Mouse (Mus musculus) heart, adult 2 months (tissue): ENCODE data around the gene Thbs1. TPM values are rescaled to one million over a fixed set of nuclear protein-coding genes. Genes with fewer than 3 reads are reported as not detected.

ENCODE experiments used
- DNase-seq, 2 experiments: peaks; one replicate each; pipeline ENCODE4 v3.0.0; 2021
- H3K27ac ChIP-seq: fragments of 200-600 bp; 2 replicates; pipeline ENCODE4 v1.8.1; 2022
- H3K27me3 ChIP-seq: fragments of 200-500 bp; 2 replicates; pipeline ENCODE4 v1.6.1; 2012; ENCODE audit warnings: mild to moderate bottlenecking, low read length, inconsistent platforms, mixed read lengths; ENCODE audit not compliant: control insufficient read depth, insufficient read depth
- H3K36me3 ChIP-seq: fragments of 200-500 bp; 2 replicates; pipeline ENCODE4 v1.6.1; 2012; ENCODE audit warnings: low read length, inconsistent platforms; ENCODE audit not compliant: control insufficient read depth, insufficient read depth
- H3K4me1 ChIP-seq: fragments of 200-500 bp; 2 replicates; pipeline ENCODE4 v1.6.1; 2011; ENCODE audit warnings: low read length; ENCODE audit not compliant: control insufficient read depth, insufficient read depth
- H3K4me3 ChIP-seq: fragments of 200-600 bp; 2 replicates; pipeline ENCODE4 v1.8.1; 2022
- H3K79me2 ChIP-seq: fragments of 200-500 bp; replicated peaks from 2 replicates; pipeline ENCODE4 v1.6.1; 2012; ENCODE audit warnings: mild to moderate bottlenecking, inconsistent platforms, low read length, moderate library complexity, mixed read lengths; ENCODE audit not compliant: control insufficient read depth, insufficient read depth
- H3K9ac ChIP-seq: fragments of 200-500 bp; 2 replicates; pipeline ENCODE4 v1.6.1; 2012; ENCODE audit warnings: low read depth, mild to moderate bottlenecking, control low read depth, inconsistent platforms, low read length, mixed read lengths
- CTCF ChIP-seq: fragments of 200-600 bp; IDR thresholded peaks from 2 replicates; pipeline ENCODE4 v1.8.1; 2022; ENCODE audit warnings: antibody characterized with exemption, mild to moderate bottlenecking, moderate library complexity
- EP300 ChIP-seq: fragments of 200-500 bp; IDR thresholded peaks from 2 replicates; pipeline ENCODE4 v1.6.1; 2011; ENCODE audit warnings: low read depth, low read length, control low read depth; ENCODE audit not compliant: insufficient read depth
- POLR2A ChIP-seq: fragments of 200-500 bp; IDR thresholded peaks from 2 replicates; pipeline ENCODE4 v1.6.1; 2011; ENCODE audit warnings: mild to moderate bottlenecking, low read depth, low read length, control low read depth; ENCODE audit not compliant: insufficient read depth
- WGBS: fragments of 180-500 bp; shearing (Covaris S2); methylation state at CpG from one replicate; pipeline ENCODE4 v1.1.7; 2018; 5-methylcytosine and 5-hydroxymethylcytosine counted together
- intact Hi-C: fragments of 180-260 bp; cut with DNase I; formaldehyde crosslinking; loops from one replicate; pipeline ENCODE4 v1.15.1; 2025
- polyA plus RNA-seq: library from polyadenylated mRNA; depleted of rRNA; stranded (reverse); fragments of >200 nt; gene quantifications from 2 replicates; pipeline ENCODE4 v1.2.3, GENCODE M21; 2012
- total RNA-seq, 2 experiments: library from RNA; stranded (reverse); gene quantifications; 2 replicates each; pipeline ENCODE4 v1.2.3; 2021

The Thbs1 gene
- total and polyA plus RNA-seq, 3 experiments, result 6.7 to 24.4 (median 10.0) TPM

DNA sequence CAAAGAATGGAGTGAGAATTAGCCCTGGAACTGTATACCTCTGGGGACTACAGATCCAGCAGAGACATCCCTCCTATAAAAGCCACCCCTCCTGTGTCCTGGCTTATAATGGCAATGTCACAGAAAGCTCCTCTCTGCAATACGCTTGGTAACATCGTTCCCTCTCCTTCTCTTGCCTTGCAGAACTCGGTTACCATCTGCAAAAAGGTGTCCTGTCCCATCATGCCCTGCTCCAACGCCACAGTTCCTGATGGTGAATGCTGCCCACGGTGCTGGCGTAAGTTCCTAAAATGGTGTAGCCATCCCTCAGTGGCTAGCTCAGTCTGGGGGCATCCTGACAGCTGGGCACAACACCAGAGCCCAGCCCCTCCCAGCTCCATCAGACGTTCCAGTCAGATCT is 4.0 kb downstream of the Thbs1 start:
- H3K27me3 ChIP-seq, result 0 out of 2 replicates have a peak, but pooled peaks cover 1% of the 10 kb centered on the region
- WGBS, result 87% methylated on average over 7 of the region's 7 CpGs
- TF ChIP-seq CTCF (no peak), EP300 (no peak), POLR2A (no peak)
- no peak overlapping the region for H3K9ac ChIP-seq
- no peaks in the 10 kb centered on the region; the same call in 1 of the 2 replicates for H3K4me1 ChIP-seq
- no peak for DNase-seq
- intact Hi-C loops, result no loop called here
- no peaks in the 10 kb centered on the region for H3K36me3 ChIP-seq
- H3K79me2 ChIP-seq, result no peaks in the 10 kb centered on the region
- no peak overlapping the region for H3K27ac ChIP-seq
- H3K4me3 ChIP-seq, result no peak overlapping the region

- DNase-seq, result no peak
- no peak overlapping the region for H3K9ac ChIP-seq
- no peaks in the 10 kb centered on the region for H3K36me3 ChIP-seq
- WGBS, result 72% methylated on average over 2 of the region's 2 CpGs
- H3K79me2 ChIP-seq, result no peaks in the 10 kb centered on the region
- no peak overlapping the region for H3K27ac ChIP-seq
- no peak for TF ChIP-seq CTCF
- TF ChIP-seq POLR2A, result no peak
- no peak for TF ChIP-seq EP300
- no peak overlapping the region for H3K4me3 ChIP-seq
- H3K27me3 ChIP-seq, result peaks cover 1% of the 10 kb centered on the region; the same call in 1 of the 2 replicates
- intact Hi-C loops, result no loop called here
- no peaks in the 10 kb centered on the region; the same call in 1 of the 2 replicates for H3K4me1 ChIP-seq
Observed at GRCm38 (mm10) chr2:118116180-118116579, 4.5 kb downstream of the Thbs1 start.

DNA sequence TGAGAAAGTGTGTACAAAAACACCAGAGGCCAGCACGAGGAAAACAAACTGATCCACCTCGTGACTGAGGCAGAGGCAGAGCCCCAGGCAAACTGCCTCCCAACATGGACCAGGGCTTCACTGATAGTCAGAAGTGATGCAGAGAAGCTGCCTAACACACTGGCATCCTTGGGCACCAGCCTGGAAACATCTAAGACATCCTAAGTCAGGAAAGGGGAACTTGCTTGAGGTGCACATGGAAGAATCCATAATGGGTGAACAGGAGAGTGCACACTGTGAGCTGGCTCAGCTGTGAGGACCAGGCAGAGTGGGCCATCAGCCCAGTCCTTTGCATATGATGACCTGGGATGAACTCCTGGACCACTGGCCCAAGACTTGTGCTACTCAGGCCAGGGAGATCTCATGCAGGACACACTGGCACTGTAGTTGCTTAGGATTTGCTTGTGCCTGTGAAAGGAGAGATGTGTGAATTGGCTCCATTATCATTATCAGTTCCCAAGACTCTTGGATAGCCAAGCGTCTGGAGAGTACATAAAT is 5.1 kb downstream of the Thbs1 start:
- Histone ChIP-seq H3K27ac (no peak overlapping the region), H3K36me3 (no peaks in the 10 kb centered on the region), H3K27me3 (peaks cover 1% of the 10 kb centered on the region; the same call in 1 of the 2 replicates), H3K9ac (no peak overlapping the region), H3K4me3 (no peak overlapping the region), H3K79me2 (no peaks in the 10 kb centered on the region), H3K4me1 (no peaks in the 10 kb centered on the region; the same call in 1 of the 2 replicates)
- no peak for DNase-seq
- TF ChIP-seq POLR2A, result no peak
- TF ChIP-seq CTCF, result no peak
- TF ChIP-seq EP300, result no peak
- intact Hi-C loops, result no loop called here
- 76% methylated on average over 3 of the region's 3 CpGs for WGBS

DNA sequence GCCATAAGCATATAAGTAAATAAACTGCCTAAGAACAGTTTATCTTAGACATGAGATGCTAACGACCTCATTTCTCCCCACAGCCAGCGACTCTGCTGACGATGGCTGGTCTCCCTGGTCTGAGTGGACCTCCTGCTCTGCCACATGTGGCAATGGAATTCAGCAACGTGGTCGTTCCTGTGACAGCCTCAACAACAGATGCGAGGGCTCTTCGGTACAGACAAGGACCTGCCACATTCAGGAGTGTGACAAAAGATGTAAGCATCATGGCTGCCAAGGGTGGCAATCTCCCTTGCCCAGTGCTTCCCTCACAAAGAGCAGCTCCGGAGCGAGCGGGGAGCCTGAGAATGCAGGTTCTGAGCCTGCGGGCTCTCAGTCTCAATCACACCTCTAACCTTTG is 5.7 kb downstream of the Thbs1 start:
- Histone ChIP-seq H3K36me3 (no peaks in the 10 kb centered on the region), H3K27me3 (peaks cover 1% of the 10 kb centered on the region; the same call in 1 of the 2 replicates), H3K9ac (no peak overlapping the region), H3K79me2 (no peaks in the 10 kb centered on the region), H3K4me3 (no peak overlapping the region), H3K27ac (no peak overlapping the region), H3K4me1 (no peaks in the 10 kb centered on the region; the same call in 1 of the 2 replicates)
- 72% methylated on average over 11 of the region's 11 CpGs for WGBS
- intact Hi-C loops, result no loop called here
- no peak for DNase-seq
- TF ChIP-seq POLR2A (no peak), EP300 (no peak), CTCF (no peak)

DNA sequence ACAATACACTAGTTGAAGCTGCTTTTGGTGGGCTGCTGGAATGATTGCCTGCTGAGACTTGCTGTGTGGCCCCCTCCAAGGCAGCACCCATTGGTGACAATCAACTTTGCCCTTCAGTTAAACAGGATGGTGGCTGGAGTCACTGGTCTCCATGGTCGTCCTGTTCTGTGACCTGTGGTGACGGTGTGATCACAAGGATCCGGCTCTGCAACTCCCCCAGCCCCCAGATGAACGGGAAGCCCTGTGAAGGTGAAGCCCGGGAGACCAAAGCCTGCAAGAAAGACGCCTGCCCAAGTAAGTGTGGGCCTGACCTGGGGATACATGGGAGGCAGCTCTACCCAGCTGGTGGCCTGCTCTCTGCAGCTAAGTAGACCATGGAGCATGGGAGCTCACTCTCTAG is 6.4 kb downstream of the Thbs1 start:
- Histone ChIP-seq H3K9ac (no peak overlapping the region), H3K27ac (no peak overlapping the region), H3K36me3 (no peaks in the 10 kb centered on the region), H3K27me3 (no peaks in the 10 kb centered on the region; the same call in 1 of the 2 replicates), H3K79me2 (no peaks in the 10 kb centered on the region), H3K4me1 (no peaks in the 10 kb centered on the region), H3K4me3 (no peak overlapping the region)
- TF ChIP-seq POLR2A (no peak), CTCF (no peak), EP300 (no peak)
- no peak for DNase-seq
- WGBS, result 78% methylated on average over 6 of the region's 6 CpGs
- intact Hi-C loops, result no loop called here

DNA sequence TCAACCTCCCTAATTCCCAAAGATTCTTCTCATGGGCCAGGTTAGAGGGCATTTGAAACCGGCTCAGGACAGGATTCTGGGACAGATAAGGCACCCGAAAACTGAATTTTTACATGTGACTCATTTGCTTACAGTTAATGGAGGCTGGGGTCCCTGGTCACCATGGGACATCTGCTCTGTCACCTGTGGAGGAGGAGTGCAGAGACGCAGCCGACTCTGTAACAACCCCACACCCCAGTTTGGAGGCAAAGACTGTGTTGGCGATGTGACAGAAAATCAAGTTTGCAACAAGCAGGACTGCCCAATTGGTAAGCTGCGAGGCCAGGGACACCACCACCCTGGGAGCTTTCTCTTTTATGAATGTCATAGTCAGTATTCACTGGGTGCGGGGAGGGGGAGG is 6.8 kb downstream of the Thbs1 start:
- WGBS, result 87% methylated on average over 7 of the region's 7 CpGs
- intact Hi-C loops, result no loop called here
- no peaks in the 10 kb centered on the region; the same call in 1 of the 2 replicates for H3K27me3 ChIP-seq

More for the DNA sequence above, 6.8 kb downstream of the Thbs1 start:
- DNase-seq, result no peak
- Histone ChIP-seq H3K4me3 (no peak overlapping the region), H3K4me1 (no peaks in the 10 kb centered on the region), H3K27ac (no peak overlapping the region), H3K79me2 (no peaks in the 10 kb centered on the region), H3K36me3 (no peaks in the 10 kb centered on the region), H3K9ac (no peak overlapping the region)
- TF ChIP-seq EP300 (no peak), CTCF (no peak), POLR2A (no peak)
